1 mouse cellular context compared by ENCODE assay signal in genomic region chr4:132997469-132998237, GRCm38 (mm10).
TF ChIP-seq lines count a peak whose summit lies in the region.

No protein-coding gene starts in this region.

TF ChIP-seq in MEL, 35 proteins besides CTCF, POLR2A, EP300 and RAD21 (continued from another document):
- TF ChIP-seq POLR2AphosphoS5 (IDR thresholded peaks at IDR 0.05; ENCODE audit: borderline replicate concordance, low read depth, low read length) (no peak), MAX (IDR thresholded peaks at IDR 0.05; ENCODE audit: low read length) (no peak), MYB (IDR thresholded peaks at IDR 0.05; ENCODE audit: low read depth, low read length) (no peak), TCF12 (IDR thresholded peaks at IDR 0.05; ENCODE audit: low read depth, low read length) (no peak), UBTF (IDR thresholded peaks at IDR 0.05; ENCODE audit: borderline replicate concordance, insufficient read depth, low read depth, low read length) (no peak), MAZ (IDR thresholded peaks at IDR 0.05; ENCODE audit: low read depth, low read length) (no peak), ZMIZ1 (IDR thresholded peaks at IDR 0.05; ENCODE audit: low read depth, low read length) (no peak), E2F4 (IDR thresholded peaks at IDR 0.05; ENCODE audit: borderline replicate concordance, low read depth, low read length) (no peak)
